Mouse (Mus musculus): ENCODE results near the gene Usp4.

GRCm38 (mm10) chr9:108381382-108381781 is 33.7 kb downstream of the Usp4 start:
- no peak for TF ChIP-seq CTCF (IDR thresholded peaks at IDR 0.05; ENCODE audit: low read depth)
- no peak for TF ChIP-seq EP300 (IDR thresholded peaks at IDR 0.05; ENCODE audit: low read depth)
